Mouse (Mus musculus): ENCODE measurements at regions not wholly inside any gene's neighbourhood (a gene's known extent, or its start where the extent isn't known, plus 50 kb on each side); places are given as distances from the start of the nearest gene placed in this dataset.

DNA sequence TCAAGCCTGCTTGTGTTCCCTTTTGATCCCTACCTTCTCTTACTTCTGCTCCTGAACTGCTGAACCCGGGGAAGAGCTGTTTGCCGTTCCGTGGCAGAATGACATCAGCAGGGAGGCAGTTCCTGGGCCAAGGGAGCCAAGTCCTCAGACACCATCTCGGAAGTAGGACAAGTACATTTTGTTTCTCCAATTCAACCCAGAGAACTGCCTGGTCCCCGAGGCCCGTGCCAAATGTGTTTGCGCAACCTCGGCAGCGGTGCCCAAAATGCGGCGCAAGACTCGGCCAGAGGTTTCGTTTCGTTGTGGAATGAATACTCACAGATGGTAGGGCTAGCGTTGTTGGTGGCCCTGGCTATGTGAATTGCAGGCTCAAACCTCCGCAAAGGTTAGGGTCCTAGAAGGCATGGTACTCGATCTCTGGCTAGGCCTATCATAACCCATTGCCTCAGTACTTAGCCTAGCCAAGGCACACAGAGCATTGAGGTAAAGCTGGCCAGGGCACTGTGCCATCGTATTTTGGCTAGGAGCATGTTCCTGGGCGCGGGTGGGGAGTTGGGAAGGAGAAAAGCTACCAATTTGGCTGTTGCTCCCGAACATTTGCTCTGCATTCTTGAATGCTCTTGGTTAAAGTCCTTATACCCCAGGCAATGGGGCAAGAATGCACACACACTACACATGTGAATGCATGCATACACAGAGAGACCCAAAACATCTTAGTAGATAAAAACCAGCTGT is 333.0 kb downstream of the Foxo1 start:
- peak; percentile 54 to 61 for DNase-seq (ENCODE audit: low spot score in 2 of 2)

DNA sequence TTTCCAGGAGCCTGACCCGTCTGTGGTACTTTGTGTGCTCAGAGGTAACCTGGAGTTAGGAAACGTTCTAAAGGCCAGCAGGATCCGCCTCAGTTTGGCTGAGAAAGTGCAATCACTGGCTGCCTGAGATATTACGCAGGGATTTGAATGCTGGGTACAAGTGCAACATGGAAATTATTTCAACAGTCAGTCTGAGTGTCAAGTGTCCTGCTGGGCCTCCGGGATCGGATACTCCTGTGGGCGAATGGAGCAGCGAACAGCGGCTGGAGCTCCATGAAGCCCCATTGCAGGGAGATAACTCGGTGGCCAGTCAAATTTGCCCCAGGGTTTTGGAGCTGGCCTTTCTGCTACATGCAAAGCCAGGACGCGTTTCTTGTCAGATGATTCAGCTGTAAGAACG is 332.4 kb downstream of the Foxo1 start:
- DNase-seq (ENCODE audit: low spot score in 2 of 2) = no peak

DNA sequence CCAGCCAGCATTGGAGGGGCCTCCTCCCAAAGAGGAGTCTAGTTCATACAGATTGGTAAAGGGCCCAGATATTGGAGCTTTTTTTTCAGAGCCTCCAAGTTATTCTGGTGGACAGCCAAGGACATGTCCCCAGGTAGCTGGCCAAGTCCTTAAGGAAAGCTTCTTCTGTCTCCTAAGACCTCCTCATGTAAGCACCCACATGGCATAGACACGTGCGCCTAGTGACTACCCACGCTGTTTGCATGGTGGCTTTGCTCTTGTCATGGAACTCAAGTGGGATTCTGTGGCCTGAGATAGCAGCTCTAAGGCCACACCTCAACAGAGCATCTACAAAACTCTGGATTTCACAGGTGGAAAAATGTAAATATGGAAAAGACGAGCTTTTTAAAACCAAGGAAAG is 332.0 kb downstream of the Foxo1 start:
- no peak for DNase-seq (ENCODE audit: low spot score in 2 of 2)

DNA sequence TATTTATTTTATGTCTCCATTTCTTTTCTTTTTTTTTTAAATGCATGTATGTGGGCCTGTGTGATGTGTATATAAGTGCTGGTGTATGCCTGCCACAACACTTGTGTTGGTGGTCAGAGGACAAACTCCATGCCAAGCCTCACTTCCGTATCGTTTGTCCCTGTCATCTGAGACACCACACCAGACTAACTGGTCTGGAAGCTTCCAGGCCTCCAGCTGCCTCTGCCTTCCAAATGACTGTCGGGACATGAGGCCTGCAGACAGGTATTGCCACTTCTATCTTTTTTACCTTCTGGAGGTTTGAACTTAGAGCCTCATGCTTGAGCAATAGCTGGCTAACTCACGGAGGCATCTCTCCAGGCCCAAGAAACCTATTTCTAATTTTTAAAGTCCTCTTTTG is 318.3 kb downstream of the Foxo1 start:
- no peak for DNase-seq (ENCODE audit: low spot score in 2 of 2)

DNA sequence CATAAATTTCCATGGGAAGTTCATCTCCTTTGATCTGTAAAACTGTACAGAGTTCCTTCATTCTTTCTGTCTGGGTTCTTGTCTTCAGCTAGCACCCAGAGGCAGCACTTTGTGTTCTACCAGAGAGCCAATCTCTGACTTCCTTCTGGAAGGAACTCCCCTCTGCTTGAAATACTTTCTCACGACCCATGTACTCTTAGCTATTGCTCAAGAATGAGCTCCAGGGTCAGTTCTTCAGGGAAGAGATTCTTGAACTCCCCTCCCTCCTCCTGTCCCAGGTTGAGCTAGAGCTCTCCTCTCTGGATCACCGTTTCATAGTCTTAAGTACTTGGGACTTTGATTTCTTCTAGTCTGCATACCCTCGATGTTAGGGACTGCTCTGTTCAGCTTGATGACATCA is 311.8 kb downstream of the Foxo1 start:
- DNase-seq (ENCODE audit: low spot score in 2 of 2) = no peak

DNA sequence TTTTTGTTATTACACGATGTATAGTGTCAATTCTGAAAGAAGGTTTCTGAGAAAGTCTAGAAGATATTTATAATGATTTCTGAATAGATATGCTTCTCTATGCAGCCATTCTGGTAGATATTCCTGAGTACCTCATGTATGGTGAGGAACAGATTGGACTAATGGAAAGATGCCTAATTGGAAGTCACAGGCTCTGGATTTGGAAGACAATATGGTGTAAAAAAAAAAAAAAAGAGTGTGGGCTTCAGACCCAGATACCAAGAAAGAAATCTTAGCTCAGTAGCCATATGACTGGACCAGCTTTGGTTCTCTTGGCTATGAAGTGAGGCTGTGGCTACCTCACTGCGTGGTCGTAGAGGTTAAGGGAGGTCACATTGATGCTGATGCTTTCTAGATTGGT is 311.0 kb downstream of the Foxo1 start:
- DNase-seq (ENCODE audit: low spot score in 2 of 2) = no peak

DNA sequence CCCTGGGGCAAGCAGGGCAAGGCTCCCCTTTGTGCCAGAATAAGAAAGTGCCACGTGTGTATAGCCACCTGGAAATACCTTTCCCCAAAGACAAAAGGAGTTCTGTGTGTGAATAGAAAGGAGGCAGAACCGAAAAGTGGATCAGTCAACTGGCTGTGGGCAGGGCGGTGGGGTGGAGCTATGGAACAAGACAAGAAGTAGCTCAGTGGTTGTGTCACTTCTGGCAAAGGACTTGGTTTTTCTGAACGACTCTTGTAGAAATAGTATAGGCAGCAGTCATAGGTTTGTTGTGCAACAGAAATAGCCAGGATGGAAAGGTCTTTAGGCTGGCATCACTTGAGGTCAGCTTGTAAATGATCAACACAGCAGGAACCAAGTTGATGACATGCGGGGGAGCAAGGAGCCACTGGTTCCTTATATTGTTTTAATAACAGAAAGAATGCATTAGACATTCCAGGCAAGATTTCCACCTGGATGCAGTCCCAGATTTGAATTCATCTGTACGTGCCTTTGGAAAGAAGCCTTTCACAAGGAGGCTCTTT is 308.6 kb downstream of the Foxo1 start:
- no peak for DNase-seq (ENCODE audit: low spot score in 2 of 2)

DNA sequence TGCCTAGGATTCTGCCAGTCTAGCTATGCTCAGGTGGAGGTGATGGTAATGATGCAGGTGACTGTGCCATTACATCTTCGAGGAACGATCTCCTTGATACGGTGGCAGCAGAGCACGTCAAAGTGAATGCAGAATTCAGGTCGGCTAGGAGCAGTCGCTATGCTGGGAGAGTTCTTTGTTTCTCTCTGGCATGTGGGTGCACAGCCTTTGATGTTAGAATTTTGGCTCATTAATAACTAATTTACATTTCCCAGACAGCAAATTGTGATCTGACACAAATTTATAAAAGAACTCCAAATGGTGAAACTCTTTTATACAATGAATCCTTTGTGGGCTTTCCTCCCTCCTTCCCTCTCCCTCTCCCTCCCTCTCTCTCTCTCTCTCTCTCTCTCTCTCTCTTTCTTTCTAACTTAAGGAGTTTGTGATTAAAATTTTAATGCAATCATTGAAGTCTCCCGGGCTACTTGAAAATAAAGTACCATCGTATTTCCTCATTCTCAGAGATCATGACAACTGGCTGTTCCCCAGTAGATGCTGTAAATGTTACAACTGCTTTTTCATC is 307.2 kb downstream of the Foxo1 start:
- no peak for DNase-seq (ENCODE audit: low spot score in 2 of 2)

DNA sequence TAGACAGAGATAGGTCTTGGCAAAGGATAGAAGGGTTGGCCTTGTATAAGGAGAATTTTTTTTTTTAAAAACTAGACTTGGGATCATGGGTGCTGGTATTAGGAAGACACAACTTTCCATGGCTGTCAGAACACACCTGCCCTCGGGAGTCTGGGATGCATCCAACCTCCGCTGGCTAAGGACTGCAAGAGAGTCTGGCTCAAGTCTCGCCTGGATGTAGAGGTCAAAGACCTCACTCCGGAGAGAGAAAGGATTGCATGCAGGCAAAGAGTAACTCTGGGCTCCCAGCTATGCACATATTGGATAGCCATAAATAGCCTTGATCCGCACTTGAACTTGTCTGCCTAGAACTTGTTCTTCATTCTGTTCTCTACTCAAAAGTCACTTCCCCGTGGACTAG is 306.2 kb downstream of the Foxo1 start:
- DNase-seq (ENCODE audit: low spot score in 2 of 2) = no peak

DNA sequence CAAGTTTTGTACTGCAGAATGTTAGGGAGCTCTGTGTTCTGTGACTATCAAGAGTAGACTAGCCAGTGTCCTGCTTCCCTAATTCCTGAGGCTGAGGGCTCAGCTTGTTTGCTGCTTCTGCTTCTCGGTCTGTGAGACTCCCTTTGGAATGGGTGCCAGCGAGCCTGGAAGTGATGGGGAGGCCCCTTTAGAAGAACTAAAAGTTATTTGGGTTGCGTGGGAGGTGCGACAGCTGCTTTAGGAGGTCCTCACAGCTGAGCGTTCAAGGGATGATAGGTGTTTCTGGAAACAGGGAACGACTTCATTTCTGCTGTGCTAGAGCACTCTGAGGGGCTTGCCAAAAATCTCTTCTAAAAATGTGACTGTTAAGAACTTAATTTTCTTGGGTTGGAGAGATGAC is 305.7 kb downstream of the Foxo1 start:
- DNase-seq (ENCODE audit: low spot score in 2 of 2) = peak; percentile 37 to 63

DNA sequence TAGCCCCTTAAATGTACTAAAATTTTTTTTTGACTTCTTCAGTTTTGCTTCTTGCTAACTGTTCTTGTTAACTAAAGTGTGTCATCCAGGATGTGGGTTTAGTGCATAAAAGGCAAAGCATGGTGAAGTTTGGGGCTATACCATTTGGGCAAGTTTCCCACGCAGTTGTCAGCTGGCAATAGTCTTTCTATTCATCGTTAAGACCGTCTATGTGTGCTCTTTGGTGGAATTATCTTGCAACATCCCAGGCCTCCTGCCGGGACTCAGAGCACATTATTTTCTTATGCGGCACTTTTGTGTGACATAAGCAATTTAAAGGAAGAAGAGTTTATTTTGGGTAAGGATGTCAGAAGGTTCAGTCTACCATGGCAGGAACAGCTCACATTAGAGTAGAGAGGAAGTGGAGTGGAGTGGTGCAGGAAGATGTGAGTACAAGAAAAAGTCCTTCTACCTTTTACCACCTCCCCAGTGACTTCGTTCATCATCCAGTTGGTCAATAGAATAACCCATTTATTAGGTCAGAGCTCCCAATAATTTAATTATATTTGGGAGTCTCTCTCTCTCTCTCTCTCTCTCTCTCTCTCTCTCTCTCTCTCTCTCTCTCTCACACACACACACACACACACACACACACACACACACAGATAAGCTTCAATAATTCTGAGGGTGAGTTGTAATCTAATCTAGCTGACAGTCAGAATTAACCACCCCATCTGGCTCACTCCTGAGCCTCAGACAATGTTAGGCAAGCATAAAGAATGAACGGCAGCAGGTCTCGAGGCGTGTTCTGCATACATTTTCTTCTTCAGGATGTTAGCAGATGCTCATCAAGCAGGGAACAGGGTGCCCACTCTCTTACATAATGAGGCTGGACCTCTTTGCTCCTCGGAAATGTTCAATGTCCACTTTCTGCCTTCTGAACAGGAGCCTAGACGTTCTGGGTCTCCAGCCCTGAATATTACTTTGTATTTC is 304.7 kb downstream of the Foxo1 start:
- DNase-seq (ENCODE audit: low spot score in 2 of 2) = no peak

DNA sequence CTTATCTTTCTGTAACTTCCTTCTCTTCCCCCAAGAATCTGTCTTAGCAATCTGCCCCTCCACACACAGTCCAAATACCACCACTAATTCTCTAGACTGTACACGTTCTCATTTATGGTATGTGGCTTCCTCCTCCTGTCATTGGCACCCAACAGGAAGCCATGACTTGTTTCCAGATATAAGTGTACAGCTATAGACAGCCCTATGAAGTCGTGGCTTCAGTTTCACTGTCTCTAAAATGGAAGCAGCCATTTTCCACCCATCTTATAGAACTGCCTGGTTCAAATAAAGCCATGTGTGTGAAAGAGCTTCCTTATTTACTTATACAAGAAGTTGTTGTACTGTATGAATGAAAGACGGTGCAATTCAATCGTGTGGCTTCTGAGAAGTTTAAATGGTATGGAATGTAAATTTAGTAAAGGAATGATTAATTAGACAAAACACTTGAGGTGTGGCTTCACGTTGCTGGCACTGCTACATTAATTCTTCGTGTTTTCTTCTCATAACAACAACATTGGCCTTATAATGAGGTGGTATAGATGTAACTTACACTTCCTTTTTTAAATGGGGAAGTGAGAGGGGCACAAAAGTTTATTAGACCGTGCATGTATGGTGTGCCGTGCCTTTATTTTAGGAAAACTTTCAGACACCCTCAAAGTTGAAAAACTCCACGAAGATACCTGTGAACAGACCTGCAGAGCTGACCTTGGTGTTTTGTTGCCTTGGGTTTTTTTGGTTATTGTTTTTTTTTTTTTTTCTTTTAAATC is 299.7 kb downstream of the Foxo1 start:
- no peak for DNase-seq (ENCODE audit: low spot score in 2 of 2)

DNA sequence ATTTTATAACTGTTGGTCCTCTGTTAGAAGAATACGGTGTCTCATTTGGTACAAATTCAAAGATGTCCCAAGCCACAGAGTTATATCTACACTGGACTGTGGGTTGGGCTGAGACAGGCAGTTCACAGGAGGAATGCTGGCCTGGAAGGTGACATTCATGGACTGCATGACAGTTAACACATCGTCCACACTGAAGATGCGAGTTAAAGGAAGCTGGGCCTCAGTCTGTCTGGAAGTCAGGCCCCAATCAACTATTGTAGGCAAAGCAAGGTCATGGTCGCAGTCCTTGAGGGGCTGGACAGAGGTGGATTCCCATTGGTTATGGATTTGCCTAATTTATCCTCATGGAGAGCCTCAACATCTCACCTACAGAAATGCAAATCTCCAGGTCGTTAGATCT is 295.5 kb downstream of the Foxo1 start:
- DNase-seq (ENCODE audit: low spot score in 2 of 2) = no peak

DNA sequence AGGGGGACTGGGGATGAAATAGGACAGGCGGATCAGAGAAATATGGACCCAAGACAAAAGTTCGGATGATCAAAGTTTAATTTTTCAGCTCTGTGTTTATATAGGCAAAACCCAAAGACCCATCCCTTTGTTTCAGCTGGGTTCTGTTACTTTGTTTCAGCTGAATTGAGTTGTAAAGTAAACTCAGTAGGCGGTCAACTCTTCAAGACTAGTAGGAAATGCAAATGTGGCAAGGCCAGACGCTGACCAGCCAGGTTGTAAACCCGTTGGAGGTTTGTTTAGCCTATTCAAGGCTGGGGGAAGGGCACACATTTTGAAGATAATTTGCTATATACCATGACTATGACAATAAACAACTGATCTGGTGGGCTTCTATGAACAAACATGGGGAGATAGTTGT is 294.7 kb downstream of the Foxo1 start:
- DNase-seq (ENCODE audit: low spot score in 2 of 2) = no peak

DNA sequence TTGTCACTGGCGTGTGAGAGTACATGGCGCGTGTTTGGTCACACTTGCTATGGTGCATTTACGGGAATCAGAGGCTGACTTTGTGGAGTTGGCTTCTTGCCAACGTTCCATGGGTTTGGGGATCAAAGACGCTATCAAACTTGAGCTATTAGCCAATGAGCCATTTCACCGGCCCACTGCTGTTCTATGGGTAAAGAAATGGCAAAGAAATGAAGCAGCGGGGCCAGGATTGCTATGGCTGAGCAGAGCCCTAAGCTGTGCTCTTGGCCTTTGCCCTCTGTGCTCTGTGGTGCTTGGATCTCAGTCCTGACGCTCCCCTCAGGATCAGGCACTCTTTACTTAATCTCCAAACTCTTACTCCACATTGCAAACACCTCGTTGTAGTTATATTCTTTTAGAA is 291.3 kb downstream of the Foxo1 start:
- DNase-seq (ENCODE audit: low spot score in 2 of 2) = no peak

DNA sequence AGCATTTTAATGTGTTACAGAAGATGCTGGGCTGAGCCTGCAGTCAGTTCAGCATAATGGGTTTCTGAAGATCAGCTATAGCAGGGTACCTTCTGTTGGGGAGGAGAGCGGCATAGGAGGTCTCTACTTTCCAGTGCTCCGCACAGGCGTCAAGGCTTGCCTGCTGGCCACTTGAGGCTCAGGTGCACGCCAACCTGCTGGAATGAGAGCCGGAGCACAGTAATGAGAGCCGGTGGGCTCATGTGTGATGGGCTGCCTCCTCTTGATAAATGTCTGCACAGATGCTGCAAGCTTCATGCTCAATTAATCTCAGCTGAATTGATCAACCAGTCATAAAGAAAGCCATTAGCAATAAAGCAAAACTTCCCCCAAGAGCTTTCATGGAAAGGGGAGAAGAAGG is 290.6 kb downstream of the Foxo1 start:
- no peak for DNase-seq (ENCODE audit: low spot score in 2 of 2)

DNA sequence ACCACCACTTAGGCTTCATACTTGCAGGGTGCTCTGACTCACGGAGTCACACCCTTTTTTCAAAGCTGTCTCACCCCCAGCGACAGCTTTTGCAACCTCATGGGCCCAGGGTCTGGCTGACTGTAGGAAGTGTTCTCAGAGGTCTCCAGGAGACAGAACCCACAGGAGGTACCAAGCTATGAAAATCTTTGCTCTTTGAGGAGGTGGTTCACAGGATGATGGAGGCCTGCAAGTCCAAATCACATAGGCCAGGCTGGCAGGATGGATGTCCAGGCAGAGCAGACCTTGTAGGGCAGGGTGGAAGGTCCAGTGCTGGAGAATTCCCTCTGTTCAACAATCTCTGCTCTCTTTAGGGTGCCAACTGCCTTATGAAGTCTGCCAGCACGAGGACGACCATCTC is 289.2 kb downstream of the Foxo1 start:
- no peak for DNase-seq (ENCODE audit: low spot score in 2 of 2)

DNA sequence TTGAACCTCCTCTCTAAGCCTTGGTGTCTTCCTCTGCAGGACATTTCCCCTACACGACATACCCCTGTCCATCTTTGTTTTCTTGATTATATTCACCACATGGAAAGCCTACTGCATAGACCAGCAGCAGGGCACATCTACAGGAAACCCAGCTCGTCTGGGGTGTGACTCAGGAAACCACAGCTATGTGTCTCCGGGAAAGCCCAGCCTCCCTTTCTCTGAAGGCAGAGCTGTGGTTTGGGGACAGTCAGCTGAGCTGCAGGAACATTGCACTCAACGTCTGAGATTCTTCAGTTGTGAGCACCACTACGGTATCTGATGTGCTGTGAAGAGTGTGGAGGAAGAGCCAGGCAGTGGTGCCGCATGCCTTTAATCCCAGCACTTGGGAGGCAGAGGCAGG is 286.9 kb downstream of the Foxo1 start:
- DNase-seq (ENCODE audit: low spot score in 2 of 2) = no peak

DNA sequence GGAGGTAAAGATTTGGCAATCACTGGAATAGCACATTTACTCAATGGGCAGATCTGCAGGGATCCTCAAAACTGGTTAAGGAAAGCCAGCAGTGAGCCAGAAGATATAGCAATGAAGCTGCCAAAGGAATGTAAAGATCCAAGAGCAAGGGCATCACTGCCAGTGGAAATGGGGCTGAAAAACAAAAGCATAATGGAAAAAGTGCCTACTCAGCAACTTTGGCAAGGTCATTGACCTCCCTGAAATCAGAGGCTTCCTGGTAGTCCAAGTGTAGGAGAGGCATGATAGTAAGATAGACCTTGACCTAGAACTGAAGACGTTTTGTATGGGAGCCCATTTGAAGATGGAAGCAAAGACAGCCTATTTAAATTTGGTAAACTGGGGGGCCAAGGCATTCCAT is 286.4 kb downstream of the Foxo1 start:
- DNase-seq (ENCODE audit: low spot score in 2 of 2) = no peak

DNA sequence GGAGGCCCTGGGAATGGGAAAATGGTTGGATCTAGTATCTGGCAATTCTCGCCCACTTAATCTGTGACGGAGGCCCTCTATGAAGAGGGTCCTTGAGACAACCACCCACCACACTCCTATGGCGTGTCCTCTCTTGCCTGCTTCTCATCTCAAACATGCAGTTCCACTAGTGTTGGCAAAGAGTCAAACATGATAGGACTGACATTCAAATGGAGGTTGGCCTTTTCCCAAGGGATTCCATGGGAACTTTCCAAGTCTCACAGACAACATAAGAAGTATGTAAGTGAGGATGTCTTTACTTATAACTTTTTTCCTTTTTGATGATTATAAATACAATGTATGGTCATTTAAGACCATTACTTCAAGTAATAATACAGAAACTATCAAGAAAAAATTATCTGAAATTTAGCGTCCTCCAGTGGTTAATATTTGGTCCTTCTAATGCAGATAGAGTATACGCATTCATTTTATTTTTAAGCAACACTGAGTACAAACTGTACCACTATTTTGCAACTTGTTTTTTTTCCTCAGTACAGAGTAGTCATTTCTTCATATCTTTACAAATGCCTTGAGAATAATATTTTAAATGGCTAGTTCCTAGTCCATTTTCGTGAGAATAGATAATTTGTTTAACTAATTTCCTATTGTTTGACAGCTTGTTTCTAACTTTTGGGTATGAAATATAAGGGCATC is 280.2 kb downstream of the Foxo1 start:
- DNase-seq (ENCODE audit: low spot score in 2 of 2) = no peak

DNA sequence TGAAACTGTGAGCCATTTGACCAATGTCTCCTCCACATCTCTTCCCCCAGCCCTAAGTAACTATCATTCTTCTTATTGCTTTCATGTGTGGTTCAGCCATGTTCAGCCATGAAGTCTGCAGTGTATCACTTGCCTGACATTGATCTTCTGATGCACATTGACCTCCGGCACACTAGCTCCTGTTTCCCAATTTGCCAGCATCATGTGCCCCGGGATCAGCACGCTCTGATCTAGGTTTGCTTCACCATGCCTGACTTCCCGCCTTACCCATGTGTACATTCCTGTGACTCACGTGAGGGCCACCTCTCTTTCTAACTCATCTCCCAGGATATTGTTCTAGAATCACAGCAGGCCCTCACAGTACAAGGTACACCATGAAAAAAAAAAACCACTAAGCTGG is 277.9 kb downstream of the Foxo1 start:
- DNase-seq (ENCODE audit: low spot score in 2 of 2) = no peak

Measured in frontal cortex, postnatal 10 days (tissue).